Mouse (Mus musculus) cerebellum, adult (tissue): Measurements from ENCODE around the gene Tet3.

Source experiments
- ATAC-seq: cut with Nextera tagmentation; 2 replicates; pipeline ENCODE4 v1.9.2; 2017; ENCODE audit warnings: mild to moderate bottlenecking, moderate library complexity, mixed read lengths; ENCODE audit not compliant: insufficient number of reproducible peaks, low FRiP score, low TSS enrichment

Gene Tet3

DNA sequence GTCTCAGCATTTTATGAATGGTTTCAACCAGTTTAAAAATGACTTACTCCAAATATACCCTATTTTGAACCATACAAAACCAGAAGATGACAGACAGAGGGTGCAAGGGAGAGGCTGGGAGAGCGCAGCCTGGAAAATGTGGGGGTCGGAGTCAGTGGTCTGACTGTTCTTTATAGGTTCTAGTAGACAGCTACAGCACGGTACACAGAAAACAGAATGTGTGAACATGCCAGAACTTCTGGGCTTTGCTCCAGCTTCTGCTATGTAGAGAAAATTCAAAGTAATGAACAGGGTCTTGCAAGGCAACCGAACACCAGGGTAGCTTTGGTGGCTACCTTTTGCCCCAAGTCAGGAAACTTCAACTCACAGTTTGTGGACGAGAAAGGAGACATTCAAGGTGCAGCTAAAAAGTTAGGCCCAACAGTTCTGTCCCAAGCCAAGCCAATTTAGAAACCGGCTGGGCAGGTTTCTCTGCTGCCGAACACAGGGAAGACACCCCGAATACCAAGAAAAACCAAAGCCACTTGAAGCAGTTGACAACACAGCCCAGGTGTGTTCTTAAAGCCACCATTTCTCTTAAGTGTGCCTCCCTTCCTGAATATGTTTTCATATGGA is 66.6 kb downstream of the Tet3 start:
- no peak for ATAC-seq

DNA sequence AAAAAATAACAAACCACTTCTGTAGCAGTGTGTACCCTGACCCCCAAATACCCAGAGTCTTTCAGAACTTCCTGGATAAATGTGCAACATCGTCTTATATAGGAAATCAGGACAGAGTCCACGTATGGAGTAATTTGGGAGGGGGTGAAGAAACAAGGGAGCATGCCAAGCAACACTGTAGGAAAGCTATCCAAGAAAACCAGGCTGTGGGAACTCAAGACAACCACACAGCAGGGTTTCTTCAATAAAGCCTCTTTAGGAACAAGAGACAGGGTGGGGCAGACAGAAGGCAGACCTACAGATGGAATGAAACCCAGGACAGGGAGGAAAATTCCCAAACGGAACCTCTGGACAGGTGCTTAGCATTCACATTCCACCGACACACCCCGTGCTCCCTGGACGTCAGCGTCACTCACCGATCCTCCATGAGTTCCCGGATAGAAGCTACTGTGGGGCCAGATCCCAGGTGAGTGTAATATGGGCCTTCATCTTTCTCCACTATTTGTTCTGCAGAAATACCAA is 73.3 kb downstream of the Tet3 start:
- ATAC-seq, result no peak

DNA sequence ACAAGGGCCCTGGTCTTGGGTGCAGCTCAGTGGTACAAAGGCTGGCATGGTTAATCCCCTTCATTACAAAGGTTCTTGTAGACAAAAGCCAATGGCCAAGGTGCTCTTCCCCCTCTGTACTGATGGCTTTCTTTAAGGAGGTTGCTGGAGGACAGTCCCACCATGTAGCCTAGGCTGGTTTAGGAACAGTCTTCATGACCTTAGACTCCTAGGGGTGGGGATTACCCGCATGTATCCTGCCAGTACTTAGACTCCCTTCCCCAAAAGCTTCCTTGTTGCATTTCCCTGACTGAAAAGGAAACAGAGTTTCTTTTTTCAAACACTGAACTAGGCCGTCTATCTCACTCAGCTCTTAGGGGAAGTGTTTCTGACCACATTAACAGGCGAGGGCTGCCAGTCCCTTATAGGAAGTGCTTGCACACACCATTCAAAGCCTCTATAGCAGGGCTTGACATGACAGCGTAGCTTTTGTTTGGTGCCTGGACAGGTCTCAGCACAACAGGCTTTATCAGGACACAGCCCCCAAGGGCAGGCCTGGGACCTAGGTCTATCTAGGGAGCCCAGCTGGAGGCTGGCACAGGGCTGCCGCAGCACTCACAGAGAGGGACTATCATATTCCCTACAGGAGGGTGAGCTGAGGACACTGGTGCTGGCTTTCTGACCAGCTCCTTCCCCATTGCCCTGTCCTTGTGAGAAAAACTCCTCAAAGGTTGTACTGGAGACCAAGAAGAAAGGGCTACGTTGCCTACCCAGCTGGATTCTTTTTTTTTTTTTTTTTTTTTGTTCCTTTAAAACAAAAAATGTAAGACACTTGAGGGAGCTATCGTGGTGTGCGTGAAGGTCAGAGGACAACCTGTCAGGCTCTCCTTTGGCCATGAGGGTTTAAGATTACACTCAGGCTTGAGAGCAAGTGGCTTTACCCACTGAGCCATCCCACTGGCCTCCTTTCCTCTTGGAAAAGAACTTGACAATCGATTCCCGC is 77.1 kb downstream of the Tet3 start:
- ATAC-seq, result no peak

DNA sequence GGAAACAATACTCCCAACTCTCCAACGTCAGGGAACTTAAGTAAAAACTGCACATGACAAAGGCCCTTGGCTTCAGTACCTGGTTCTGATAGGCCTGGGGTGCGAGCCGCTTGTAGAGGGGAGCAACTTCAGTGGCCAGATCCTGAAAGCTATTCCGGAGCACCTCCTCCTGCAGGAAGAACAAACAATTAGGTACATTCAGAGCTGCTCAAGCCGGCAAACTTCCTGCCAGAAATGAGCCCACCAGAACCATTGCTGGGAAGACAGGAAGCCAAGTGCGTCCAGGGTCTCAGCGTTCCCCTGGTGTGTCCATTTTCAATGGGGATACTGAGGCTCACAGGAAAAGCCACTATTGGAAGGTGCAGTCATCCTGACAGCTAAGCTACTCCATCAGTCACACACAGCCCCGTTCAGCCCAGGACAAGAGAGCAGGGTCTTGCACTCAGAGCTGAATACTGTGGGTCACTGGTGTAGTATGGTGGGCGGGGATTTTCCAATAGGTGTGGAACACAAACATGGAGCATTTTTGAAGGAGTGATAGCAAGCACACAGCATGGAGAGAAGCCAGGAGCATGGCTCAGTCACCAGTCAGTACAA is 85.1 kb downstream of the Tet3 start:
- no peak for ATAC-seq

DNA sequence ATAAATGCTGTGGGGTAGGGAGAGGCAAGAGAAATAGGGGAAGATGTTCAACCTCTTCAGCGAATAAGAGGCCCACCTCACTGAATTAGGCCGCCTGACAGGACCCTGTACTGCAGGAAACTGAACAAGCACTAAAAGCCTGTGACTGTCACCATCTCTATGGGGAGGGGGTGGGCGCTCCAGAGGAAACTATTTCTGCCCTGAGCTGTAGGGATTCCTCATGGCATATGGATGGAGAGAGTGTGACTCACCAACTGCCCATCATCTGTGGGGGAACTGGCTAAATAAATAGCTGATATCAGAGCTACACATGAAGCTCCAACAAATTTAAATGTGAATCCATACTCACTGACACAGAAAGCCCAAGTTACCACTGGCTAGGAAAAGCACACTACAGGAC is 87.5 kb downstream of the Tet3 start:
- ATAC-seq, result no peak

DNA sequence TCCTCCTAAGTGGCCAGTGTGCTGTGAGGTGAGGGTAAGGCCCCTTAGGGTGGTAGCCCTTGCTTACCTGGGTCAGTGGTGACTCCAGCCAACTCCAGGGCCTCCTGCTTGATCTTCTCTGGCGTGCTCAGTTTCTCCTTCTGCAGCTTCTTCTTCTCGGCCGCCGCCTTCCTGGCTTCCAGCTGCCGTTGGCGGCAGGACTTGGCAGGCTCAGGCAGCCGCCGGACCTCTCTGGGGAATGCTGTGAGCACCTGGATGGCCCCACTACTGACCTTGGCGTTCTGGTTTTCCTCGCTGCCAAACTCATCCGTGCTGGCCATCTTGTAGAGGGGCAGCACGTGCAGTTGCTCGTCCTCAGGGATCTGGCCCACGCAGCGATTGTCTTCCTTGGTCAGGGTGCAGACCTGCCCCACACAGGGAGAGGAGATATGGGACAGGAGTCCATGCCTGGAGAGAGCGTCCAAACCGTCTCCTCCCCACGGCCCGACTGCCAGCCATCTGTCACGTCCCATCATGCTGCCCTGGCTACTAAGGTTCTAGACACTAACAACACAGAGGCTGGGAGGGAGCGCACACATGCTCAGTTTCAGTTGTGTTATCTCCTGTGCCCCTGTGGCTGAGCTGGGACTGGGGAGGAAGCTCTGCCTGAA is 88.4 kb downstream of the Tet3 start:
- peak; percentile 67; the same call in 1 of the 2 replicates for ATAC-seq

DNA sequence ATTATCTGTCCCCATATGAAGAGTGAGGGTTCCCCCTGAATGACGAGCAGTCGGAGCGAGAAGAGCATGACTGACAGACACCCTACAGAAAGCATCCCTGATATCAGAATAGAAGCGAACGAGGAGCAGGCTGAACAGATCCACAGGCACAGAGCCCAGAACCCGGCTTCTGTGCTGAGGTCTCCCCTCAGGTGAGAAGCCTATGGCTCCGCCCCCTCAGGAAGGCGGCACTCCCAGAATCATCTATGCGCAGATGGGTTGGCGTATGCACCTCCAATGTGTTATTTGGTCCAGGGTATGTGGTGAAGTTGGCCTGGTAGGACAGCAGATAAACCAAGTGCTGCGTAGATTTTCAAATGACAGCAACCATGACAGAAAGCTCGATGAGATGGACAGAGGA is 95.8 kb downstream of the Tet3 start:
- ATAC-seq, result no peak

DNA sequence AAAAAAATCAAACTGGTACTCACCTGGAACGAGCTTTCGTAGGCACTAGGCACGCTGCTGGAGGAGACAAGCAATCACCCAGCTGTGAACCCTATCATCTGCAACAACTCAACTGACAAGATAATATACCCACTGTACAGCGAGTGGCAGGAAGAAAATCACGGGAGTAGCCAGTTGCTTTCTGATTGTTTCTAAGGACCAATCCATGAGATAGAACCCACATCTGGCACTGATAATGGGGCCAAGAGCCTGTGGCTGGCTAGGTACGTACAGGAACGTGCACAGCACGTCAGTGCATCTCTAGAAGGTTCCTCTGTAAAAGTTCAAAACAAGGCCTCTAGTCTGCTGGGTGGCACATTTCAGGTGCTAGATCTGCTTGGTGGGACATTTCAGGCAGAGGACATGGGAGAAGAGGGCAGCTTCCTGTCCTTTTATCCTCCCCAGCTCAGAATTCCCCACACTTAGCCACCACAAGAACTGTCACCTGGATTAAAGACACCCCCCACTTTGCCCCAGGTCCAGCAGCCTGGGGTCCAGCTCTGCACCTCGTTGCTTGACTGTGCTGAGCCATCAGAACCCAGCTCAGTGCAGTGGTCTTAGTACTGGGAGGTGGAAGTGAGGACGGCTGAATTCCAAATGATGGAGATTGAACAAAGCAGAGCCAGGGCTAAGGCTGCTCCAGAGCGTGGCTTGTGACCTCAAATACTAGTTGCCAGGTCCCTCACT is 97.2 kb downstream of the Tet3 start:
- no peak for ATAC-seq

DNA sequence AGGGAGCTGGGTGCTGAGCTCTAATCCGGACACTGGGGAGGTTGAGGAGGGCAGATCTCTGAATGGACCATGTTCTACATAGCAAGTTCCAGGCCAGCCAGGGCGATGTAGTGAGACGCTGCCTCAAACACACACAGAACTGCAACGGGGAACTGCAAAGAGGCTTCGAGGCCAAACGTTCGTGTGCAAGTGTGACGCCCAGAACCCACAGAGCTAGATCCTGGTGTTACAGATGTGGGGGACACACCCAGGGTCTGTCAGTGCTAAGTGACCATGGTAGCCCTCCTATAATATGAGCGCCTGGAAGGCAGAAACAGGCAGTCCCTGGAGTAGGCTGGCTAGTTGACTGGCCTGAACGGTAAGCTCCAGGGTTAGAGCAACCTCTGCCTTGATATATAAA is 101.4 kb downstream of the Tet3 start:
- ATAC-seq, result no peak

DNA sequence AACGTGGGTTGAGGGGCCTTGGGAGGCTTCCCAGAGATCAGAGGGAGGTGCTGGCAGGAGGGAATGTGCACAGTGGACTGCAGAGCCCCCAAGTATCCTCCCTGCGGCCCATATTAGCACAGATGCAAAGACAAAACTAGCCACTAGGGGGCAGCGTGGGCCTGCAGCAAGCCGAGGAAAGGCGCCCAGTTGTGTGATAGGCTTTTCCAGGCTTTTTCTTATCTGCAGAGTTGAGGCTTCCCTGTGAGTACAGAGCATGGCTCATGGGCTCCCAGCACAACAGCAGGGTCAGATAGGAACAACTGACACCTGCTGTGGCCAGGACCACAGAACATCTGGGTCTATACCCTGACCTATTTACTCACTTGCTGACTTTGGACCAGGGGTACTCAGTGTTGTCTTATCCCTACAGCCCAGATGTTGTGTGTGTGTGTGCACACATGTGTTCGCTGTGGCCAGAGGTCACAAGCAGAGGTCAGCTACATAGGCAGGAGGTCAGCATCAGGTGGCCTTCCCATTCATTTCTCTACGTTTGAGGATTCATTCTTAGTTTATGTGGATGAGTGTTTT is 102.2 kb downstream of the Tet3 start:
- ATAC-seq, result no peak

DNA sequence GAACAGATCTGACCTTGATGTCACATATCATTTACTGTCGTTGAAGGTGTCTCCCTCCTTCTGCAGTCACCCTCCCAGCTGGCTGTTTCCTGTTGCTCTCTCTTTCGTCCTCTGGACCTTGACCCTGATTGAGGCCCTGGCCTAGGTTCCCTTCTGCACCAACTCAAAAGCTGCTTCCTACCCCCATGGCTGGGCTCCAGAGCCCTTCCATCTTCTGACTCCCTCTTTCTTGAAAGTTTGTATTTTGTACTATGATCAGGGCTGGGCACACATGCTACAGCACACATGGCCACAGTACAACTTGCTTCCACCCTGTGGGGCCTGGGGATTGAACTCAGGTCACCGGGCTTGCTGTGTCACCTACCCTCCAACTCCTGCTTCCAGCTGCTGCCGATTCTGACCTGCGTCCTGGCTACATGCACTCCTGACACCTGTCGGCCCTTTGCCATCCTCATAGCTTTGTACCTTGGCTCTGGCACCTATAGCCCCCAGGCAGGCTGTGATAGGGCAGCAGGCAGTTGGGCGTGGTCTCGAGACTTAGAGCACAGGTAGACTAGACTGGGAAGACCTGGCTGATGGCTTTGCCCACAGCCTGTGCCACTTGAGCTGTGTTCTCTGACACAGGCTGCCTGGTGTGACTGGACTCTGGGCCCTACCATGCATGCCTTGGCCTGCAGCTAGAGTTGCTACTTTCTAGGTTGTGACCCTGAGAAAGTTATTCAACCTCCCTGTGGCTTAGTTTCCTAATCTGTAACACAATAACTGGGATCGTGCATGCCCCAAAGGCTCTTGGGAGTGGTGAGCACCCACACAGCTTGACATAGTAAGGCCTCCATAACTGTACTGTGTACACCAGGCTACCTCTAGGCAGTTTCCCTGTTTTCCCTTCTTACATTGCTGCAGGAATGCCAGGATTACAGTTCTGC is 103.8 kb downstream of the Tet3 start:
- ATAC-seq, result no peak

DNA sequence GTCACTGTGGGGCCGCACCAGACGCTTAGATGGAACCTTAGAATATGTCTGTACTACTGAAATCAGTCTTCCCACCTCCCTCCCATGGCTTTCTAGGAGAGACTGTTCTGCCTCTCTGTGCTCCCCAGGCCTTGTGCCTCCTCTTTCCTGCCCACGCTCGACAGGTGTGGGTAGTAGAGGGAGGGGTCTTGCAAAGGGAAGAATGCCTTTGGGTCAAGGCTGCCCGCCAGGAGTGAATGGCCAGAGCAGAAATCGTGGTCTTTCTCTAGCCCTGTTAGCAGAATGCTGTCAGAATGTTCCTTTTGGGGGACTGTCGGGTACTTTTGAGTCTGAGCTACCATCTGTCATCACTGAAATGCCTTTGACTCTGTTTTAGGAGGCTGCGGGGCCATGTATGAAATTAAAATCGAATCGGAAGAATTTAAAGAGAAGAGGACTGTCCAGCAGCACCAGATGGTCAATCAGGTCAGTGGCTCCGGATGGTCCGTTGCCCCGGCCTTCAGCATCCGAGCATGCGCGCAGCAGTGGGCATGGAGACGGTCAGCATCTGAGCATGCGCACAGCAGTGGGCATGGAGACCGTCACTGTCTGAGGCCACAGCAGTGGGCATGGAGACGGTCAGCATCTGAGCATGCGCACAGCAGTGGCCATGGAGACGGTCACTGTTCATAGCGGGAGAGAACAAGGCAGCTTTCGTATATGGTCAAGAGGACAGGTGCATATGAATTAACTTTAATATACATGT is 106.0 kb downstream of the Tet3 start:
- peak; percentile 82 for ATAC-seq

DNA sequence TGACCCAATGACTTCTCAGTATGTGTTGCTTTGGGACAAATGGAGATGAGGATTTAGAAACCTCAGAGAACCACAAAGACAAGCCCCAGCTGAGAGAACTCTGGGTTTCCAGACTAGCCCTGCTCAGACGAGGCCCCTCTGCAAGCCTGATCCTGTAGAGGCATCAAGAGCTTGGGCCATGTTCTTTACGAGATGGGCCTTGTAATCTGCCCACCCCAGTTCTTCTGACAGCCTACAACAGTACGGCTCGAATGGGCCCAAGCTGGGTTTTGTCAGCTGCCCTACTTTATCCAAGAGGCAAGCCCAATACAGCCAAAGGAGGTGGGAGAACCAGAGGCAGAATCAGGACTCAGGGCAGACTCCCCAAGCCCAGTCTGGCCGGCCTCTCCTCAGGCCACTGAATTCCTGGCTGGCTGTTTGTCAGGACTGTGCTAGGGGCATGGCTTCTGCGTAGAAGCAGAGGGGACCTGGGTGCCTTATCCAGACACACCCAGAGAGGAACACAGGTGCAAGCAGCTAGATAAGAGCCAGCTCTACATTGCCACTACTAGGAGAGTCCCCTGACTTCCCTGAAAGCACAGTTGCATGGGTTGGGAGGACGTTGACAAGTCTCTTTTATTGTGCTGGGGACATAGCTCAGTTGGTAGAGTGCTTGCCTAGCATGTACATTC is 107.3 kb downstream of the Tet3 start:
- ATAC-seq, result no peak

DNA sequence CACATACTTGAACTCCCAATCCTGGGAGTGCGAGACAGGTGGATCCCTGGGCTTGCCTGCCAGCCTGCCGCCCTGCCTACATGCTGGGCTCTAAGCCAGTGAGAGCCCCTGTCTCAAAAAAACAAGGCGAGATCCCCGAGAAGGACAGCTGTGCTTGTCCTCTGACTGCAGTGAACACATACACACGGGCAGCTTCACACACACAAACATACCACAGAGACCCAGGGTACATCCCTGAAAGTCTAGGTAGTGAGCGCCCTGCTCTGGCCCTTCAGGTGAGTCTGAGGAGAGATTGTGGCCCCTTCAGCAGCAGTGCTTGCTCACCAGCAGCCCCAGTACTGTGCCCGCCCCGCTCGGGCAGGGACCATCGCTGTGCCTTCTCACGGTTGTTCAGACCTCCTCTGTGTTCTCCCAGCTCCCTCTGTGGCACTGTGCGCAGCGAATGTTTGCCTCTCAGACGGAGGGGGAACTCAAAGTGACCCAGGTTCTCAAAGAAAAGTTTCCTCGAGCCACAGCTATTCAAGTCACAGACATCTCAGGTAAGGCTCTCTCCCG is 108.0 kb downstream of the Tet3 start:
- no peak for ATAC-seq

DNA sequence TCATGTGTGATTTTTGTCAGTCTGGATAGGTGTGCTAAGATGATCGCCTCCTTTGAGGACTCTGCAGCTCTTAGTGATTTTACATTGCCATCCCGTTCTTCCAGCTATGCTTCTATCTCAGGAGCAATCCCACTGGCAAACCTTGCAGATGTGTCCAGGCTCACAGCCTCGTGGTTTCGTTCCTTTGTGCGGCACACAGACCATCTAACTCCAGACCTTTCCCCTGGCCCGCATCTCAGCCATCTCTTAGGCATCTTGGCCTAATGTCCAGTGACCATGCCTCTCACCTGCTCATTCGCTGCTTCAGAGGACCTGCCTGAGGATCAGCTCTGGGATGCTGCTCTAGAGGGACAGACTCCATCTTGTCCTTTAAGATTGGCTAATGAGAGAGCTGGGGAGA is 108.7 kb downstream of the Tet3 start:
- ATAC-seq, result no peak

DNA sequence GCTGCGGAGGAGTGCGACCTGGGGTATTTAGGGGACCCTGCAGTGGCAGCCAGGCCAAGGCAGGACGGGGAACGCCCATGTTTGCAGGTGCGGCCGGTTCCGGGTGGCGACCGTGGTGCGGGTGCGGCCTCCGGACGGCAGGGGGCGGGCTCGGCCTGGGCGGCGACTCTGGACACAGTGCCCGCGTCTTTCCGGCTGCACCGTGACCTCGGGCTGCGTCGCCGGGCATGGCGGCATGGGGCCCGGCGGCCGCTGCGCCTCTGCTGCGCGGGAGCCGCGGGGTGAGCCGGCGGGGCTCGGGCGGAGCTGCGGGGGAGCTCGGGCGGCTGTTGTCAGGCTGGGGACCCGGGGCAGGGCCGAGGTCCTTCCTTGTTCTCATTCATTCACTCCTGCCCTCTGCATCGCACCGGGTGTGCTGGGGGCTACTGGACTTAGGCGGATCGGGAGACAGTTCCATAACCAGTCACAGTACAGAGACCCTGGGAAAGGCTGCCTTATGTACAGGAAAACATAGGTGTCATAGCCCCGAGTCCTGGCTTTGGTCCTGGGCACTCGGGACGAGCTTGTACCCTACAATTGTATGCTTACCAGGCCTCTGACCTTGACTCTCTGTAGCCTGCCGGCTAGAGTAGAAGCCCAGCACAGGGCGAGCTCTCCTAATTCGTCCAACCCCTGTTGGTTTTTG is 109.5 kb downstream of the Tet3 start:
- ATAC-seq, result peak; percentile 68

DNA sequence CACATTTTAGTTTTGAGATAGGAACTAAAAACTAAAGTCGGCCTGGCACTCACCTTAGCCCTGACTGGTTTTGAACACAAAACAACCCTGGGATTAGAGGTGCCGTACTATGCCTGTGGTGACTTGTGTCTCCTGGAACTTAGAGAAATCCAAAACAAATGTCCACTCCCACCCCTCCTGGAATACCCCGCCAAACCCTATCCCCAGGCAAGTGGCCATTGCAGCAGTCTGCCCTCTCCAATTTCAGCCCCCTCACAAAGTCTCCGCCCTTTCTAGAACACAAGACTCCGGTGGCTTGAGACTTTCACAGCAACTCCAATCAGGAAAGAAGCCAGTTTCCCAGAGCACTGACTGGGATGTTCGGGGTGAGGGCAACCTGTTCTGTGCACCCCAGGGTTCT is 110.0 kb downstream of the Tet3 start, which contains the start of gene Bola3:
Gene Bola3 (plus strand): TSS at position 275 of the 400 bp plus-strand sequence.
- no peak for ATAC-seq
